Mouse (Mus musculus): Measurements from ENCODE around the gene Gm49369.

- peak; percentile 71 for TF ChIP-seq CTCF (IDR thresholded peaks at IDR 0.05; ENCODE audit: low read depth)
- no peak for TF ChIP-seq EP300 (optimal IDR thresholded peaks at IDR 0.05)
Measured at GRCm38 (mm10) chr7:142425641-142426213, 43.3 kb upstream of the Gm49369 start.
